Mouse (Mus musculus) 416B (cell line): ENCODE measurements around the gene Arl10.
A peak's percentile ranks its signal among the peaks of the same experiment; 100 is the strongest.

Source experiments
- DNase-seq: peaks from one replicate; pipeline ENCODE4 v3.0.0; 2011; ENCODE audit warnings: low read depth

The Arl10 gene

DNA sequence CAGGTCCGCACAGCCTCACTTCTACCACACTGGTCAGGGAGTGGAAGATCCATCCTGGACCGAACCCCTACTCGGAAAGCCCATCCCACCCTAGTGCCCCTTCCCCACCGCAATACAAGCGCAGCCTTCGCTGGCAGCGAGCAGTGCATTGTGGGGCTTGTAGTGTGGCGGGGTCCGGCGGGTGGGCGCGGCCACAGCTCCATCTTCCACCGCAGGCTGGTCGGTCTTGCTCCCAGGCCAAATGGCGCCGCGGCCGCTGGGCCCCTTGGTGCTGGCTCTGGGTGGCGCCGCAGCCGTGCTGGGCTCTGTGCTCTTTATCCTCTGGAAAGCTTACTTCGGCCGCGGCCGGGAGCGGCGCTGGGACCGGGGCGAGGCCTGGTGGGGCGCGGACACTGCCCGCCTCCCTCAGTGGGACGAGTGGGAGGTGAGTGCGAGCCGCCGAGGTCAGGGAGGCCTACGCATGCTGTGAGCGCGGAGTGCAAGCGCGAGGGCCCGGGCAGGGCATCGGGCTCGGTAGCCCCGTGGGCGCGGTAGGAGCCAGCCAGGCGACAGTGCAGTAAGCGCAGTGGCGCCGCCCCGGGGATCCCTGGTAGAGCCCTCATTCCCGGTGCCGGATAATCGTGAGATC lies at the start of gene Arl10:
TSS of gene Arl10 (plus strand) at position 162 of the 628 bp plus-strand sequence.
- peak; percentile 72 for DNase-seq

DNA sequence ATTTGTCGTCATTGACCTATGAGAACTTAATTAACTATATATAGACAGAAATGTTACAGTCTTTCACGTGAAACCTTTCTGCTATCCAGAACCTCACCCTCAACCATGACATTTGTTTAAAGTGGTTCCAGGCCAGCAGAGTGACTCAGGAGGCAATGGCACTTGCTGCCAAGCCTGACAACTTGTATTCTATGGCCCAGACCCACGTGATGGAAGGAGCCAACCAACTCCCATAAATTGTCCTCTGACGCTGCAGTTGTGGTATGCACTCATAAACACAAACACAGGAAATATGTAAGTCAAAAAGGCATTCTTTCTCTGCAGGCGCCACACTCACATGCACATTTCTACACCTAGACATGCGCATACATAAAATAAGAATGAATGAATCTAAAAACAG lies 47.7 kb upstream of the Arl10 start:
- DNase-seq: no peak

DNA sequence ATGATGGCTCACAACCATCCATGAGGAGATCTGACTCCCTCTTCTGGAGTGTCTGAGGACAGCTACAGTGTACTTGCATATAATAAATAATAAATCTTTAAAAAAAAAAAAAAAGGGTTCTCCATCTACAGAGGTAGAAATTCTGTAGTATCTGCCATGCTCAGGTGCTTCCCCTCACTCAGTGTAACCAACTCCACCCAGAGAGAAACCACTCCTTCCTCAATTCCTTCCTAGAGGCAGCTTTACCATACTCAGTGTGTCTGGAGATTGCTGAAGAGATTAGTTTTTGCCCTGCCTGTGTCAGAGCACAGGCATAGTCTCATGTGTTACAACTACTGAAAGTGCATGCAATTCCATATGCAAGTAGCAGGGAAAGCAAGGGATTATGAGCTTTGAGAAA lies 42.7 kb upstream of the Arl10 start:
- peak; percentile 35 for DNase-seq

DNA sequence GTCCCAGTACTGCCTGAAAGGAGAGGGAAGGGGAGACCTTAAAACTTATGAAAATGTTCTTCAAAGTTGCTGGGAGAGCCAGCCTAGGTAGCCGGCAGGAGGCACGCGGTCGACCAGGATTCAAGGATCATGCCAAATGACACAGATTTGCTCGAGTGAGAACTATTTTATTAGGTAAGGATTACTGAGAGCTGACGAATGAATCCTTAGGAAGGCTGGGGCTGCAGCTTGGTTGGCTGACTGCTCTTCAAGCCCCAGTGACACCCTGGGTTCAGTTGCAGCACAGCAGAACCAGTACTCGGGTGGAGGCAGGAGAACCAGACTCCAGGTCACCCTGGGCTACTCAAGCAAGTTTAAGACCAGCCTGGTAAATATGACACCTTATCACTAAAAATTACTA lies 26.8 kb upstream of the Arl10 start:
- no peak for DNase-seq

DNA sequence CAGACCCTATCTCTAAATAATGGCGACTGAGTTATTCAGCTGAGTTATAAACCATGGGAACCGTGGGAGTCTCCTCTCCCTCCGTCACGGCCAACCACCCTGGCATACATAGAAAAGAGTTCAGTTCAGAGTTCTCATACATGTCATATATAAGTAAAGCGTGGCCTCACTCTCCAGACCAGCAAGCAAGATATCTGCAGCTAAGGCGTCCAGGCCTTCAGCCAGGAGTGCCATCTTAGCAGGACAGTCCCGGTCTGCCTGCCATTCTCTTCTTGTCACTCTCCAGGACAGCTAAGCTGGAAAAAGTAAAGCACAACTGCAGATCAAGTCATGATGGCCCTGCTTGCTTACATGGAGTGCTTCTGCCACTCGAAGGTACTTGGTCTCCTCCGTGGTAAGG lies 18.6 kb upstream of the Arl10 start:
- no peak for DNase-seq

DNA sequence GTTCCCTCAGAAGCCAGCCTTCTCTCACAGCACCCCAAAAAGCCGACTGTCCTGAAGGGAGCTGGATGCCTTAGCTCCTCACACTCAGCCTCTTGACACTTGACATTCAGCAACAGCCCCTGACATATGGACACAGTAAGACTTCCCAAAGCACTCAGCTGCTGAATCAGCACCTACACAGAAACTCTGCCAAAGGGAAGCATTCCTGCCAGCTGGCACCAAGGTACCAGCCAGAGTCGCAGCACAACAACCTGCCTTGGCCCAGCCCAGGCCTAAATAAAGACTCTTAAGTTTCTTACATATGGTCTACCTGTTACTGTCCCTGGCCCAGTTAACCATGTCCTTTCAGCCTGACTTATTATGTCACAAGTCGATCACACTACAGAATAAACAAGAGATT lies 18.0 kb upstream of the Arl10 start:
- DNase-seq: no peak

DNA sequence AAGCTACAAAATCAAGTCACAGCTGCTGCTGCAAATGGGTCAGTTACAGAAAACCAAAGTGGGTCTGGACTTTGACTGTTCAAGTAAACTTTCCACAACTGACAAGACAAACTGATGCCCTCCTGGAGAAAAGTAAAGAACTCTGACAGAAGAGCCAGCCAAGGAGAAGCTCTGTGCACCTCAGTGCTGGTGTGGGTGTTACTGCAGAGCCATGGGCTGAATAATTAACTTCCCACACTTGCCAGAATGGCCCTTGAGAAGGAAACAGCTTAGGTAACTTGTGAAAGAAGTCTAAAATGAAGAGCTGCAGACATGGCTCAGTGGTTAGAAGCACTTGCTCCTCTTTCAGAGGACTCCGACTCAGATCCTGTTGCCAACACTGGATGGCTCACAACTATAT lies 17.2 kb upstream of the Arl10 start:
- DNase-seq: no peak

DNA sequence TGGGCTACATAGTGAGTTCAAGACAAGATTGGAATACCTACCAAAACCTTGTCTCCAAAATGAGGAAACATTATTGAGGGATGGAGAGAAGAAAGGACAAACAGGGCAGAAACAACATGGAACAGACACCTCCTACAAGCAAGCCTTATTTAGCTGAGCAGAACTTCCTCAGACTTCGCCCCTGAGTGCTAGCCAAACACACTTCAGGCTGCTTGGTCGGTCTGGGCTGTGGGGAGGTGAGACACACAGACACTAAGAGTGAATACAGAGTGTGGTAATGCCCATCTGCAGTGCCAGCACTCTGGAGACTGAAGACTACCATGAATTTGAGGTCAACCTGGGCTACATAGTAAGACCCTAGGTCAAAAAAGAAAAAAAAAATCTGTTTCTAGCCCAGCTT lies 15.2 kb upstream of the Arl10 start:
- DNase-seq: no peak

DNA sequence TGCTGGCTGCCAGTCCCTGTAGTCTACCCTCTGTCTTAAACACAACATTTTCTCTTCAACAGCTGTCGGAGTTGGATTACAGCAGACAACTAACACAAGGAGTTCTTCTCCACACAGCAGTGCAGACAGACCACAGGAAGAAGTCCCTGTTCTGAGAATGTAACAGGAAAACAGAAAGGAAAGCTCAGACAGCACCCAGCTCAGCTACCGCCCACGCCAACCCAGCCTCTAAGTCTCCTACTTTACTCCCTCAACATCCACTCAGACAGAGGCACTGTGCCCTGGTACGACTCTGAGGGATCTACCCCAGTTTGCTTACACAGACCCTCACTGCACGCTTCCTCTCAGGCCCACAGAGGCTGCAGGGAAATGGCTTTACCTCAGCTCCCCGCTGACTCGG lies 14.2 kb upstream of the Arl10 start:
- DNase-seq: no peak

DNA sequence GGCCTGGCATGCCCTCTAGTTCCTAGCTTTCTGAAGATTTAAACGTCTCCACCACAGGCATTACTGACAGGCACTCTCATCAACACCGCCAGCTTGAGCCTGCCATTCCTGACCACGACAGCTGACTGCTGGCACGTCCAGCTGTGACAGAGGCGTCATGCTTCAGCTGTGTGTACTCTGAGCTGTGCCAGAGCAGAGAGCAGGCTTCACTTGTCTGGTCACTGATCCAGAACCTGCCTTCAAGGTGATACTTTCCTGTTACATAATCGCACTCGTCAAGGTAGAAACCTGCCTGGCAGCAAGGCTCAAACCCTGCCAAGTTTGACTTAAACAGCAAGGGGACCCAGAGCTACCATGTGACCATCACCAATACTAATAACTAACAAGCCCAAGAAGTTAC lies 12.3 kb upstream of the Arl10 start:
- no peak for DNase-seq

DNA sequence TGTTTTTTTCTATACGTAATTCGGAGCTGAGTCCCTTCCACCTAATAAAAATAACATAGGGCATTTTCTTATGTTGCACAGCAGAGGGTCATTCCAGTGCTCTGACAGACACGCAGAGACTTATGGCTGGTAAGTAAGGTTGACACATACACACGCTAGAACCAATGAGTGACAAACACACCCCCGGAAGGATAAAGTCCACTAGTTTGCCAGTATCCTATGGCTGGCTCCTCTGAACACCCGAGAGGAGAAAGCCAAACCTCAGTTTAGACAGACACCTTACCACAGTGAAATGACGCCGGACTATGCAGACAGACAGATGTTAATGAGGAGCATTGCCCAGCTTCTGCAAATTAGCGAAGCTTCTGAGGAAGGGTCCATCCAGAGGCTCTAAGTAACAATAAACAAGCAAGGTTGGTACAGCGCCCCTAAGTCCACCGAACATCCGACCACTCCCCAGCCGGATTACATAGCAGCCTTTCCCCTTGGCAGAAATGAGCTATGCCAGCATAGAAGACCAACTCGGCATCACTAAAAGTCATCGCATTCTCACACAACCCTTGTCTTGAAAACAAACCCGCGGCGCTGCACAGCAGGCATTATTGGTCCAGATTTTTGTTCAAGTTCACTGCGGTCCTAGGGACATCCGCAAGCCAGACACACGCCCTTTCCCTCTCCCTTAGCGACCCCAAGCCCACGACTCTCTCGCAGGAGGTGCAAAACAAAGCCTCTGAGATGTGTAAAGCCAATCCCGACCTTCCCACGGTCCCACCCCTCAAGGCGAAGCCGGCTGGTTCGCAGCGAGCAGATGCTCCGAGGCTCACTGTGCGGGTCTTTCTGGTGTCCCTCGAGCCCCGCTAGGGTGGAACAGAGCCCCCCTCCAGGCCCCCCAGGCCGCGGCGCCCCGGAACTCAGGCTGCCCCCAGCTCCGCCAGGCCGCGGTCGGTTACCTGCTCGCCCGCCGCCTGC lies 10.3 kb upstream of the Arl10 start:
- peak; percentile 16 for DNase-seq

DNA sequence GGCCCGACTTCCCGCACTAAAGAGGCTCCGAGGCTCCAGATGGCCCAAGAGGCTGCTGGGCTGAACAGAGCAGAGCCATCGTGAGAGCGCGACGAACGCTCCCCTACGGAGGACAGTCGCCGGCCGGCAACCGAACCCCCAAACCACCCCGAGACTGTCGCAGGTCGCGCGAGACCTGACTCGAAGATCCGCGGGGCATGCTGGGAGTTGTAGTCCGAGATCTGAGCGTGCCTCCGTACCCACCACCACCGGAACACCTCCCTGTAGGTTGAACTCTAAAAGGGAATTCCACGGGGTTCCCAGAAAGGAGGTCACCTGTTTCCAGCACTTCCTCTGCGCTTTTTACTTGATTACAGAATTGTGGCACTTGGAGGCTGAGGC lies 9.6 kb upstream of the Arl10 start, which contains the start of gene 4833439L19Rik:
TSS of gene 4833439L19Rik (minus strand) at position 235 of the 381 bp plus-strand sequence.
- DNase-seq: peak; percentile 93

DNA sequence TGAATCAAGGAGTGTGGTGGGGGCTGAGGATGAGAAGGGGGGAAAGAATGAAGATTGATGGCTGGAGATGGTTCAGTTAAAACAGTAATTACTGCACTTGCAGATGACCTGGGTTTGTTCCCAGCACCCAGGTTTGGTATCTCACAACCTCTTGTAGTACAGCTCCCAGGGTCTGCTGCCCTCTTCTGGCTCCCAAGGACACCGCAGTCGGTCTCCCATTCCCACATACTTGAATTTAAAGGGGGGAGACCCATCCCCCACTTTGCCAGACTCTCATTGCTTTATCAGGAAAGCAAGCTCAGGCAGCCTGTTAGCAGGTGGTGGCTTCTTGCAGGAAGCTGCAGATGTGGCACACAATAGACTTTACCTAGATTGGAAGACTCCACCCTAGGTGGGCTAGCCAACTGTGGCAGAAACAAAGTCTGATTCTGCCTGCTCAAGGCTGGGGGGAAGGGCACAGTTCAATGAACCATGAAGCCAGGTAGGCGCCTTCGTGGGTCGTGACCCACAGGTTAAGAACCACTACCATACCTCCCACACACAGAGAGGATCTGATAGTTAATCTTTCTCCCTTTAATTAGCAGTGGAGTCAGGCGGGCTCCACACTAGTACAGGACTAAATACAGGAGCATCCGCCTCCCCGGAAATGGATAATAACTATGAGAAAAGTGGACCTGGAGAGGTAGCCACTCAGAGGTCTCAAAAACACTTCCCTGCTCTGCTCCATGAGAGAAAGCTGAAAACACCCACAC lies 9.0 kb upstream of the Arl10 start:
- DNase-seq: peak; percentile 78

DNA sequence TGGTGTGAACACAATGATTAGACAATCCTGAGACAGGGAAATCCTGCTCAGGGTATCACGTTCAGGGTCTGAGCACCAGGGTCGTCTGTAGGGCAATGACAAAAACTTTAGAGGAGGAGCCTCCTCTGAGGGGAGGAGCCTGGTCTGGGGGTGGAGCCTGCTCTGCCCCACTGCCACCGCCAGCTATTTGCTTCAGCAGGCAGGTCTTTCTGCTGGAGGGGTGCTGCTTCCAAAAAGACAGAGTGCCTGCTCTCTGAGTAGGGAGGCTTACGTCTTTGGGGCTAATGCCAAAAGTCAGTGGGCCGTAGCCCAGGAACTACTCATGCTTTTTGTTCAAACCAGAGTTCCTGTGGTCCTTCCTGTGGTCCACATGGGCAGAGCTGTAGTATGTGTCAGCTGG lies 6.4 kb upstream of the Arl10 start:
- DNase-seq: peak; percentile 42

DNA sequence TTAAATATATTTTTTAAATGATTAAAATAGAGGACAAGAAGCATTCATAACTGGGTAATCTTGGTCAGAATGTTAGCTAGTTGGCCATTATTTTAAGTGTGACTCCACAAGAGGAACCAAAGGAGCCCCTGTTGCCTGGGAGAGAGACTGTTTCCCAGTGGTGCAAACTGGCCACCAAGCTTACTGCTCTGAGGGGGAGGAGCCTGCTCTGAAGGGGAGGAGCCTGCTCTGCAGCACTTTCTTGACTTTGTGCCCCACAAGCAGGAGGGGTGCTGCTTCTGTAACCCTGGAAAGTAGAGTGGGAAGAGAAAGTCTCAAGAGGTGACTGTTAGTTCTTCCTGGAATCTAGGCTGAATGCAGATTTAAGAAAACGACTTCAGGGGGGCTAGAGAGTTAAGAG lies 5.5 kb upstream of the Arl10 start:
- DNase-seq: no peak

DNA sequence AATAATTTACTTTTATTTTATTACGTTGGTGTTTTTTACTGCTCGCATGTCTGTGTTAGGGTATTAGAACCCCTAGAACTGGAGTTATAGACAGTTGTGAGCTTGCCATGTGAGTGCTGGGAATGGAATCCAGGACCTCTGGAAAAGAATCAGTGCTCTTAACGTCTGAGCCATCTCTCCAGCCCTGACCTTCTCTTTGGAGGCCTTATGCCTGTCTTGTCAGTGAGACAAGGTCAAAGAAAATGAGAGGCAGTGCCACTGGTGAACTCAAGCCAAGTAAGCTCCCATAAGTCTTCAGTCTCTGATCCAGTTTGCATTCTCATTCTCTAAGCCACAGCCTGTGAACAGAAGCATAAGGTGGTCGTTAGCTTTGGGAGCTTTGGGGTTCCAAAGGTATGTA lies 4.1 kb upstream of the Arl10 start:
- DNase-seq: no peak

DNA sequence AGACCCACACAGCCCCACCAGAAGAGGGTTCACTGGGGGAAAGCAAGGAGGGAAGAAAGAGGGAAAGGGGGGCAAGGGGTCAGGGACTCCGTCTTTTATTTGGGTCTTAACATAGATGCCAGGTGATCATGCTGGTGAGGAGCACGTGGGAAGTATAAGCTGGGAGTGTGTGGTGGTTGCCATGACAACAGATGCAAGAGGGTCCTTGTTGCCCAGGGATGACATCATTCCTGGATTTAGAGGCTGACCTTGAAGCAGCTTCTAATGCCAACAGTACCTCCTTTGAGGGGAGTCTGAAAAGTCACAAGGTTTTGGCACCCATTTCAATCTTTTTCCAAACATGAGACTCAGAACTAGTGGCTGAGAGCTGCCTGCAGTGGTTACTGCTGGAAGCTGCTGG lies 3.2 kb upstream of the Arl10 start:
- DNase-seq: no peak

DNA sequence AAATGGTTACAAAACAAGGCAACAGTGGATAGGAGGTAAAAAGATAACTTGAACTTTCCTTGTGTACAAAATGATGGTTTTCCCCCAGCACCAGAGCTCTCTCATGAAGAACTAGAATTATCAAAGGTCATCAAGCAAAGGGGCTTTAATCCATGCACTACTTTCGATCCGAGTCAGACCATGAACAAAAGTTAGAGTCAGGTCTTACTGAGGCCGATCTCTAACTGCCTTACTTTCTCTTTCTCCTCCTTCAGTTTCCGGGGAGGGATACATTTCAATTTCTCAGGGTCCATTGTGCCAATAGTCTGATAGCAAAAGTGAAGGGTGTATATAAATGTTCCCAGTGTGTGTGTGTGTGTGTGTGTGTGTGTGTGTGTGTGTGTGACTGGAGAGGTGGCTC lies 2.2 kb upstream of the Arl10 start:
- no peak for DNase-seq

DNA sequence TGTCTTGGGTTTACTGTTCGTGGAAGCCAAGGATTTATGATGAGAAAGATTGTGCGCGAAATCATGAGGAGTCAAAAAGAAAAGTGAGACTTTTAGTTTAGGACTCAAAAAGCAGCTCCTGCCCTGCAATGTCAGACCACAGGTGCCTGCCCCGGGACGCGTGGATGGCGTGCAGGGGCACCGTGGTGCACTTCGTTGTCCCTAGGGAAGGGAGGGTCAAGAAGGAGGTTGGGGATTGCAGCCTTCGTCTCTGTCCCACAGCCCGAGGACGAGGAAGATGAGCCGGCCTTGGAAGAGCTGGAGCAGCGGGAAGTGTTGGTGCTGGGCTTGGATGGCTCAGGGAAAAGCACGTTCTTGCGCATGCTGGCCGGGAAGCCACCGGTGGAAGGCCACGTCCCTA lies 674 bp downstream of the Arl10 start:
- no peak for DNase-seq

DNA sequence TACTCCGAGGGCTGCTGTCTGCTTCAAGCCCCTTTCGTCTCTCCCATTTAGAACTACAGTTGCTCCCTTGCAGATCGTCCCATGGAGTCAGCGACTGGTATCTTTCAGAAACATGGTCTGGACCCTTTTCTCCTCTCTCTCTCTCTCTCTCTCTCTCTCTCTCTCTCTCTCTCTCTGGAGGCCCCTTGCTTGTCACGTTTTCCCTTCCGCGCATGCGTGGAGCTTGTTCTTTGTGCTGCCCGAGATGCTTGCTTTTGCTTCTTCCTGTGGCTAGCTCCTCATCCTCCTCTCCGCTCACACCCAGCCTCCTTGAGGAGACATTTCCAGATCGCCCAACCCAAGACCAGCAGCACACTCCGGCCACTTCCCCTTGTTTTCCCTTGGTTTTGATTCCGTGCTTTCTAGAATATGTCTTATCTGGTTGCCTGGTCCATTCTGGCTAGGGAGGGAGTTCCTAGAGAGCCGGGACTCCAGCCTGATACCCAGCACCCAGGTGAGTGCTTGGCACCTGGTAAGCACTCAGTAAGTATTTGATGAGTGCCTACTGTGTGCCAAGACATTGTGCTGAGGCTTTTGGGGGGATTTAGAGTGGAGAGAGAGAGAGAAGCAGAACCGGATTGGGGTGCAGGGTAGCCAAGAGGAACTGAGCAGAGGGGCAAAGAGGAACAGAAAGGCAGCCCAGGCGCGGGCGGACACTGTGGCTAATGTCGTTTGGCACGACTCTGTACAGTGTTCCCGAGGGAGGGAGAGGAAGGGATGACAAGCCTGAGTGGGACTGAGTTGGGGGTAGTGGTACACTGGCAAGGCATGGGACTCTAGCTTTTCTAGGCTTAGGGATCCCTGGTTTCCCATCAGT lies 3.1 kb downstream of the Arl10 start:
- DNase-seq: no peak

DNA sequence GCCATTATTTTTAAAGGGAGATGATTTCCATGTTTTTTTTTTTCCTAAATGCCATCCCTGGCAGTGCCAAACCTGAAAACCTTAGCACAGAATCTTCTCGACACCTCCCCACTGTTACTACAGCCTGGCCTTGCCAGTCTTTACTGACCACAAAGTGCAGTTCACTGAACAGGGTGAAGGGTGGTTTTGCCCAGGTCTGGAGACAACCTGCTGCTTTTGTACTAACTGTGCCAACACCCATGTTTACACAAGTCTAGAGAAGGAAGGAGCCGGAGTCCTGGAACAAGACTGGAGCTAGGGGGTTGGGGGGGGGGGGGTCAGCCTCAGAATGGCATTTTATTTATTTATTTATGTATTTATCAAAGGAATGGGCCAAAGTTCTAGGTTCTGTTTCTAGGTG lies 6.6 kb downstream of the Arl10 start:
- DNase-seq: no peak

DNA sequence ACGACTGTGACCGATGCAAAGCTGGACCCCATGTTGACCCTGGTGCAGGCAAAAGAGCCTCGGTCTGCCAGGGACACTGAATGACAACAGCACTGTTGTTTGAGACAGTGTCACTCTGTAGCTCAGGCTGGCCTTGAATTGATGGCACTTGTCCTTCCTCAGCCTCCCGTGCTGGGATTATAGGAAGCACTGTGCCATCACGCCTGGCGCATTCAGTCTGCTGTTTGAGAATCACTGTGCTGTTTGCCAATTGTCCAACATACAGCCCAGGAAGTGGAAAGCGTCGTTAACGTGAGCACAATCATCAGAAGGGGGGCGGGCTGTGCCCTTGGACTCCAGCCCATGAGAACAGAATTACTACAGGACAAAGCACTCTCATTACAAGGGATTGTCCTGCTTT lies 7.3 kb downstream of the Arl10 start:
- no peak for DNase-seq
